Mouse (Mus musculus) NIH3T3 (cell line): ENCODE measurements around the gene Gm906.
"Not testable (repeated sequence)": the region's sequence is repeated elsewhere in the genome, so short reads cannot be mapped to it uniquely, and the experiment has no call there.

ENCODE experiments used
- DNase-seq: peaks from one replicate; pipeline ENCODE4 v3.0.0-alpha.2; 2012; ENCODE audit warnings: low read depth

Gm906 gene

GRCm38 (mm10) chr13:50250208-50250607 lies at the start of gene Gm906:
TSS of gene Gm906 (minus strand) at chr13:50250308.
- not testable (repeated sequence) for DNase-seq

GRCm38 (mm10) chr13:50283308-50283707 lies 33.2 kb upstream of the Gm906 start:
- not testable (repeated sequence) for DNase-seq

GRCm38 (mm10) chr13:50236487-50236886 lies 13.6 kb downstream of the Gm906 start:
- no peak for DNase-seq

- DNase-seq = peak; percentile 48
Observed at GRCm38 (mm10) chr13:50211842-50212241, 38.3 kb downstream of the Gm906 start.

GRCm38 (mm10) chr13:50210191-50210590 lies 39.9 kb downstream of the Gm906 start:
- DNase-seq = not testable (repeated sequence)

- DNase-seq = not testable (repeated sequence)
Observed at GRCm38 (mm10) chr13:50209651-50210050, 40.5 kb downstream of the Gm906 start.

- no peak for DNase-seq
Observed at GRCm38 (mm10) chr13:50207966-50208365, 42.1 kb downstream of the Gm906 start.

- DNase-seq = not testable (repeated sequence)
Observed at GRCm38 (mm10) chr13:50196831-50197230, 53.3 kb downstream of the Gm906 start.
